Mouse (Mus musculus) liver, adult 2 months (tissue): ENCODE measurements around the gene Gm7102.

Experiments used
- CTCF ChIP-seq: fragments of 200-500 bp; IDR thresholded peaks from 2 replicates; pipeline ENCODE4 v1.5.1; 2011; ENCODE audit warnings: low read depth, low read length, control low read depth
- POLR2A ChIP-seq: fragments of 200-500 bp; IDR thresholded peaks from 2 replicates; pipeline ENCODE4 v1.6.1; 2011; ENCODE audit warnings: low read length, control low read depth; ENCODE audit not compliant: insufficient read depth; ENCODE audit errors: extremely low read depth

GRCm38 (mm10) chr19:61151701-61152420 lies 24.2 kb downstream of the Gm7102 start:
- TF ChIP-seq CTCF (no peak), POLR2A (no peak)
